Mouse (Mus musculus): ENCODE data around the gene Nr2f6. TPM values are rescaled to one million over a fixed set of nuclear protein-coding genes. Genes with fewer than 3 reads are reported as not detected.
"Not testable (repeated sequence)": the region's sequence is repeated elsewhere in the genome, so short reads cannot be mapped to it uniquely, and the experiment has no call there.

The Nr2f6 gene
- polyA plus RNA-seq, 1 experiment from 2014 or later = 69.5 TPM

DNA sequence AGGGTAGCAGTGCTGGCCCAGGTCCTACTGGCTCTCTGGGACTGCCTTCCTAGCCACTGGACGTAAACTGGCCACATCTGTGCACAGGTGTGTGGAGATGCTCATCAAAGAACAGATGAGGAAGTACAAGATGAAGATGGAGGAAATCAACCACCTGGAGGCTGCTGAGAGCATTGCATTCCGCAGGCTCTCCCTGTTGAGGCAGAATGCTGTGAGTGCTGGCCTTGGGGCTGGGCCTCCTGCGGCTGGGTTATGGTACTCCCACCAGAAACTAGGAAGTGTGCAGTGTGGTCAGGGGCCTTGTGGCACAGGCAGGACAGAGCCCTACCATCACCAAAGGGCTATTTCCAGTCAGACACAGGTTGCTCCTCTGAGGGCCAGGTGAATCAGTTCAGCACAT is 23.7 kb downstream of the Nr2f6 start:
- Histone ChIP-seq H3K9me3 (ENCODE audit: control insufficient read depth, low read length) (no peaks in the 10 kb centered on the region), H3K4me2 (replicated peaks; ENCODE audit: low read depth, low read length) (no peak overlapping the region), H3K4me3 (ENCODE audit: low read depth, low read length) (no peak overlapping the region), H3K4me1 (replicated peaks; ENCODE audit: control insufficient read depth, insufficient read depth, low read length) (no peaks in the 10 kb centered on the region), H3K27me3 (ENCODE audit: control insufficient read depth, insufficient read depth, low read length) (no peaks in the 10 kb centered on the region), H3K9ac (ENCODE audit: low read depth, low read length) (no peak overlapping the region), H3K36me3 (ENCODE audit: control insufficient read depth, insufficient read depth, low read length) (0 out of 2 replicates have a peak, but pooled peaks cover 6% of the 10 kb centered on the region), H3K27ac (ENCODE audit: low read depth, low read length) (no peak overlapping the region)
- WGBS = 89% methylated on average over 3 of the region's 3 CpGs
- DNase-seq (ENCODE audit: low spot score) (no peak), ATAC-seq (ENCODE audit: low FRiP score) (no peak)

DNA sequence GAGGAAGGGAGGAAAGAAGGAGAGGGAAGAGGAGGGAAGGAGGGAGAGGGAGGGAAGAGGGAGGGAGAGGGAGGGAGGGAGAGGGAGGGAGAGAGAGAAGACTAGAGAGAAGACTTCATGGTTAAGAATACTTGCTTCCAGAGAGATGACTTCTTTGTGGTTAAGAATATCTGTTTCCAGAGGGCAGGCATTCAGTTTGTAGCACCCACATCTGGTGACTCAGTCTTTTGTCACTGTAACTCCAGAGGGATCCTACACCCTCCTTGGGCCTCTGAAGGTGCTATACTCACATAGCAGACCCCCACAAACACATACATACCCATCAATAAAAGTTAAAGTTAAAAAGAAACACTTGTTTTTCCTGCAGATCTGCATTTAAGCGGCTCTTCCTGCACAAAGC is 30.2 kb downstream of the Nr2f6 start:
- Histone ChIP-seq H3K36me3 (ENCODE audit: control insufficient read depth, insufficient read depth, low read length) (peaks cover 12% of the 10 kb centered on the region), H3K9me3 (ENCODE audit: control insufficient read depth, low read length) (no peaks in the 10 kb centered on the region), H3K27ac (ENCODE audit: low read depth, low read length) (no peak overlapping the region), H3K4me3 (ENCODE audit: low read depth, low read length) (no peak overlapping the region), H3K4me2 (replicated peaks; ENCODE audit: low read depth, low read length) (no peak overlapping the region), H3K27me3 (ENCODE audit: control insufficient read depth, insufficient read depth, low read length) (no peaks in the 10 kb centered on the region), H3K4me1 (replicated peaks; ENCODE audit: control insufficient read depth, insufficient read depth, low read length) (no peaks in the 10 kb centered on the region), H3K9ac (ENCODE audit: low read depth, low read length) (no peak overlapping the region)
- ATAC-seq (ENCODE audit: low FRiP score) (no peak), DNase-seq (ENCODE audit: low spot score) (no peak)
- 92% methylated on average over 1 of the region's 1 CpGs for WGBS

DNA sequence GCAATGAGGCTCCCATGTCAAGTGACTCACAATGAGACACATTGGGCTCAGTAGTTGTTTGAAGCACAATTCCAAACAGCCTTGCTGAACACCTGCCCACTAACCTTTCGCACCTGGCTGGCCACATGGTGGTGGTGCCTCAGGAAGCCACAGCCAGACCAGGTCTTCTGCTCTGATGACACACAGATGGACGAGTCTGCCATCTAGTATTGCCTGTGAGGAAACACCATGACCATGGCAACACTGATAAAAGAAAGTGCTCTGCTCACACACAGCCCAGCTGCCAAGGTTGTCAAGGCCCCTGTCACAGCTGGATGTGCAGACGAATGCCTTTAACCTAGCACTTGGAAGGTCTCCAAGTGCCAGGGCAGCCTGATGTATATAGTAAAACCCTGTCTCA is 30.6 kb downstream of the Nr2f6 start:
- H3K9ac ChIP-seq (ENCODE audit: low read depth, low read length) = no peak overlapping the region
- no peak overlapping the region for H3K27ac ChIP-seq (ENCODE audit: low read depth, low read length)
- DNase-seq (ENCODE audit: low spot score) (no peak), ATAC-seq (ENCODE audit: low FRiP score) (no peak)
- H3K9me3 ChIP-seq (ENCODE audit: control insufficient read depth, low read length) = no peaks in the 10 kb centered on the region
- WGBS = 80% methylated on average over 3 of the region's 3 CpGs
- H3K4me3 ChIP-seq (ENCODE audit: low read depth, low read length) = no peak overlapping the region
- no peak overlapping the region for H3K4me2 ChIP-seq (replicated peaks; ENCODE audit: low read depth, low read length)
- H3K36me3 ChIP-seq (ENCODE audit: control insufficient read depth, insufficient read depth, low read length) = peaks cover 16% of the 10 kb centered on the region
- no peaks in the 10 kb centered on the region for H3K4me1 ChIP-seq (replicated peaks; ENCODE audit: control insufficient read depth, insufficient read depth, low read length)
- H3K27me3 ChIP-seq (ENCODE audit: control insufficient read depth, insufficient read depth, low read length) = no peaks in the 10 kb centered on the region

DNA sequence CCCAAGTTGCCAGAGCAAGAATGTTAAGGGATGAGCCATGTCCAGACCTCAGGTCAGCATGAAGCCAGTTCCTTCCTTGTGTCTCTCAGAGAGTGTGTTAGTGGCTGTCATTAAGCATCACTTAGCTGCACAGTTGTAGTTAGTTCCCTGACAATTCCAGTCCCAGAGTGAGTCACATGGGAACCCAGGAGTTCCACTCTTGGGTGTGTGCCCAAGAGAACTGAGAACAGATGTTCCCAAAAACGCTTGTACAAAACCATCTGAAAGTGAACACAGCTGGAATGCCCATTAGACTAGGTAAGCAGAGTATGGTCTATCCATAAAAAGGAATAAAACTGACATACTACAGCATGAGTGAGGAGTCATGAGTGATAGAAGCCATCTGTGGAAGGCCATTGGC is 35.2 kb downstream of the Nr2f6 start:
- WGBS = 88% methylated on average over 1 of the region's 1 CpGs
- Histone ChIP-seq H3K27ac (ENCODE audit: low read depth, low read length) (no peak overlapping the region), H3K4me3 (ENCODE audit: low read depth, low read length) (no peak overlapping the region), H3K4me2 (replicated peaks; ENCODE audit: low read depth, low read length) (no peak overlapping the region), H3K27me3 (ENCODE audit: control insufficient read depth, insufficient read depth, low read length) (no peaks in the 10 kb centered on the region), H3K4me1 (replicated peaks; ENCODE audit: control insufficient read depth, insufficient read depth, low read length) (no peaks in the 10 kb centered on the region), H3K36me3 (ENCODE audit: control insufficient read depth, insufficient read depth, low read length) (peaks cover 15% of the 10 kb centered on the region), H3K9me3 (ENCODE audit: control insufficient read depth, low read length) (no peaks in the 10 kb centered on the region), H3K9ac (ENCODE audit: low read depth, low read length) (no peak overlapping the region)
- ATAC-seq (ENCODE audit: low FRiP score) (no peak), DNase-seq (ENCODE audit: low spot score) (no peak)

DNA sequence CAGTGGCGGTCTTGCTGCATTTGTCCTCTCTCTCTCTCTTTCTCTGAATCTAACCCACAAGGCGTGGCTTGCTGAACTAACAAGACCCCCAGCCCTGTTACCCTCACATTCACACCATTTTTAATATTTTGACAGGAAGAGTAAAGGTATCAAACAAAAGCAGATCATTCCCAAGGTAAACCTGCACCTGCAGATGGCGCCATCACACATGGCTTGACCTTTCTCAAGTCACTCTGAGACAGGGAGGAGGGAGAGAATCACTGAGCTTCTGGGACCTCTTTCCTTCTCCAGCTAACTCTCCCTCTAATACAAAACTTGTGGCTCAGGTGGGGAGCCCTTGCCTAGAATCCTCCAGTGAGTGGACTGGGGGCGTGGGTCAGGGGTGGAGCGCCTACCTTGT is 41.1 kb downstream of the Nr2f6 start:
- H3K27me3 ChIP-seq (ENCODE audit: control insufficient read depth, insufficient read depth, low read length) = no peaks in the 10 kb centered on the region
- WGBS = 75% methylated on average over 5 of the region's 5 CpGs
- no peak overlapping the region for H3K4me3 ChIP-seq (ENCODE audit: low read depth, low read length)
- no peak overlapping the region for H3K4me2 ChIP-seq (replicated peaks; ENCODE audit: low read depth, low read length)
- no peaks in the 10 kb centered on the region for H3K4me1 ChIP-seq (replicated peaks; ENCODE audit: control insufficient read depth, insufficient read depth, low read length)
- H3K36me3 ChIP-seq (ENCODE audit: control insufficient read depth, insufficient read depth, low read length) = 0 out of 2 replicates have a peak, but pooled peaks cover 2% of the 10 kb centered on the region
- H3K9ac ChIP-seq (ENCODE audit: low read depth, low read length) = no peak overlapping the region
- ATAC-seq (ENCODE audit: low FRiP score) = no peak
- no peaks in the 10 kb centered on the region for H3K9me3 ChIP-seq (ENCODE audit: control insufficient read depth, low read length)
- peak; percentile 57 for DNase-seq (ENCODE audit: low spot score)
- H3K27ac ChIP-seq (ENCODE audit: low read depth, low read length) = no peak overlapping the region

DNA sequence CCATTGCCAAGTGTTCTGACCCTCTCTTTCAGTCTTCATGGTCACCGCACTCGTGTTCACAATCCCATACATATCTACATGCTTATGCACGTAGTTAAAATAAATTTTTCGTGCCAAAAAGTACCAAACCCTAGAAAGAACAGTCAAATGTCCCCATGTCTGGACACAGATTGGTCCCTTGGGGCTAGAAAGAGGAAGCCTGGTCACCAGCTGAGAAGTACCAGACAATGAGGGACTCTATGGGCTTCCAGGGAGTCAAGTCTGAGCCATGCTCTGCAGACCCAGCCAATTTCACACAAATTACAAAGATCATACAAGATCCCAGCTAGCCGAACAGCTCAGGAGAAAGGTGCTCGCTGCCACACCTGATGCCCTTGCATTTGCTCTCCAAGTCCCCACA is 43.9 kb downstream of the Nr2f6 start:
- not testable (repeated sequence) for H3K27ac ChIP-seq (ENCODE audit: low read depth, low read length); H3K4me2 ChIP-seq (replicated peaks; ENCODE audit: low read depth, low read length); DNase-seq (ENCODE audit: low spot score); H3K36me3 ChIP-seq (ENCODE audit: control insufficient read depth, insufficient read depth, low read length); H3K4me3 ChIP-seq (ENCODE audit: low read depth, low read length); H3K27me3 ChIP-seq (ENCODE audit: control insufficient read depth, insufficient read depth, low read length); H3K9ac ChIP-seq (ENCODE audit: low read depth, low read length); H3K9me3 ChIP-seq (ENCODE audit: control insufficient read depth, low read length); ATAC-seq (ENCODE audit: low FRiP score); H3K4me1 ChIP-seq (replicated peaks; ENCODE audit: control insufficient read depth, insufficient read depth, low read length)
- 92% methylated on average over 6 of the region's 6 CpGs for WGBS

DNA sequence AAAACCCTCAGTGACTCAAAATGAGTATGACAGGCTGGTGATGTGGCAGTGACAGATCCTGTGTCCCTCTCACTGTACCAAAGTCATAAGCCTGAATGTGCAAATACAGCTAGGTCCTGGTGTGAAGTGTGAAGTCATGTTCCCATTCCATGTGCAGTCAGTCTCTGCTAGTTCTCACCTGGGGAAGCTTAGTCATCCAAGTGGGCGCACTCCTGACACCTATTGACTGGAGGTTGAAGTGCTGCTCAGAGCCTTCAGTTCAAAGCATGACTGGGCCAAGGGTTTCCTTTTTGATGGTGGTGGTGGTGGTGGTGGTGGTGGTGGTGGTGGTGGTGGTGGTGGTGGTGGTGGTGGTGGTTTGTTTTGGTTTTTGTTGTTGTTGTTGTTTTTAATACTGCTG is 56.9 kb downstream of the Nr2f6 start:
- H3K36me3 ChIP-seq (ENCODE audit: control insufficient read depth, insufficient read depth, low read length) = peaks cover 8% of the 10 kb centered on the region; the same call in 1 of the 2 replicates
- H3K27me3 ChIP-seq (ENCODE audit: control insufficient read depth, insufficient read depth, low read length) = no peaks in the 10 kb centered on the region
- no peak overlapping the region for H3K4me2 ChIP-seq (replicated peaks; ENCODE audit: low read depth, low read length)
- no peak overlapping the region for H3K27ac ChIP-seq (ENCODE audit: low read depth, low read length)
- no peaks in the 10 kb centered on the region for H3K9me3 ChIP-seq (ENCODE audit: control insufficient read depth, low read length)
- DNase-seq (ENCODE audit: low spot score) = no peak
- no peak for ATAC-seq (ENCODE audit: low FRiP score)
- H3K4me1 ChIP-seq (replicated peaks; ENCODE audit: control insufficient read depth, insufficient read depth, low read length) = no peaks in the 10 kb centered on the region
- 100% methylated on average over 1 of the region's 1 CpGs for WGBS
- H3K9ac ChIP-seq (ENCODE audit: low read depth, low read length) = no peak overlapping the region
- no peak overlapping the region for H3K4me3 ChIP-seq (ENCODE audit: low read depth, low read length)

Other genes starting within 250 kb of the Nr2f6 start
- 16.1 and 17.4 TPM in 2 replicates for gene Myo9b, start 109.2 kb downstream of the Nr2f6 start, polyA plus RNA-seq (2014; fragmentation: Nextera tagmentation; extraction: Ambion mirVana)
- gene Haus8, start 109.0 kb downstream of the Nr2f6 start, polyA plus RNA-seq (2014; fragmentation: Nextera tagmentation; extraction: Ambion mirVana) = 56.5 and 61.7 TPM in 2 replicates
- 77.8 and 78.6 TPM in 2 replicates for gene Use1, start 15.1 kb downstream of the Nr2f6 start, polyA plus RNA-seq (2014; fragmentation: Nextera tagmentation; extraction: Ambion mirVana)
- gene Ocel1, start 10.7 kb downstream of the Nr2f6 start, polyA plus RNA-seq (2014; fragmentation: Nextera tagmentation; extraction: Ambion mirVana) = 3.0 and 3.7 TPM in 2 replicates
- 2.9 and 3.6 TPM in 2 replicates for gene Ushbp1, start 13.8 kb upstream of the Nr2f6 start, polyA plus RNA-seq (2014; fragmentation: Nextera tagmentation; extraction: Ambion mirVana)
- 102 and 106 TPM in 2 replicates for gene Babam1, start 14.9 kb upstream of the Nr2f6 start, polyA plus RNA-seq (2014; fragmentation: Nextera tagmentation; extraction: Ambion mirVana)
- gene Ankle1, start 24.1 kb upstream of the Nr2f6 start, polyA plus RNA-seq (2014; fragmentation: Nextera tagmentation; extraction: Ambion mirVana) = 14.4 and 20.8 TPM in 2 replicates
- gene Abhd8, start 81.7 kb upstream of the Nr2f6 start, polyA plus RNA-seq (2014; fragmentation: Nextera tagmentation; extraction: Ambion mirVana) = 38.5 and 40.0 TPM in 2 replicates
- gene Mrpl34, start 83.0 kb upstream of the Nr2f6 start, polyA plus RNA-seq (2014; fragmentation: Nextera tagmentation; extraction: Ambion mirVana) = 231 and 239 TPM in 2 replicates
- 143 and 155 TPM in 2 replicates for gene Dda1, start 87.2 kb upstream of the Nr2f6 start, polyA plus RNA-seq (2014; fragmentation: Nextera tagmentation; extraction: Ambion mirVana)
- 5.1 and 5.8 TPM in 2 replicates for gene Ano8, start 104.0 kb upstream of the Nr2f6 start, polyA plus RNA-seq (2014; fragmentation: Nextera tagmentation; extraction: Ambion mirVana)
- 3.7 and 3.8 TPM in 2 replicates for gene Gtpbp3, start 106.1 kb upstream of the Nr2f6 start, polyA plus RNA-seq (2014; fragmentation: Nextera tagmentation; extraction: Ambion mirVana)
- gene Plvap, start 129.8 kb upstream of the Nr2f6 start, polyA plus RNA-seq (2014; fragmentation: Nextera tagmentation; extraction: Ambion mirVana) = 35.3 and 37.2 TPM in 2 replicates
- gene Ccdc194, start 143.8 kb upstream of the Nr2f6 start, polyA plus RNA-seq (2014; fragmentation: Nextera tagmentation; extraction: Ambion mirVana) = 0.51 and 0.71 TPM in 2 replicates
- 2.2 and 5.7 TPM in 2 replicates for gene Bst2, start 155.5 kb upstream of the Nr2f6 start, polyA plus RNA-seq (2014; fragmentation: Nextera tagmentation; extraction: Ambion mirVana)
- gene Mvb12a, start 161.0 kb upstream of the Nr2f6 start, polyA plus RNA-seq (2014; fragmentation: Nextera tagmentation; extraction: Ambion mirVana) = 54.3 and 61.1 TPM in 2 replicates
- 0.28 and 0.47 TPM in 2 replicates for gene Tmem221, start 176.9 kb upstream of the Nr2f6 start, polyA plus RNA-seq (2014; fragmentation: Nextera tagmentation; extraction: Ambion mirVana)
- gene Nxnl1, start 184.6 kb upstream of the Nr2f6 start, polyA plus RNA-seq (2014; fragmentation: Nextera tagmentation; extraction: Ambion mirVana) = not detected in 2 replicates
- gene Slc27a1, start 186.9 kb upstream of the Nr2f6 start, polyA plus RNA-seq (2014; fragmentation: Nextera tagmentation; extraction: Ambion mirVana) = 13.7 and 18.2 TPM in 2 replicates
- gene Pgls, start 210.2 kb upstream of the Nr2f6 start, polyA plus RNA-seq (2014; fragmentation: Nextera tagmentation; extraction: Ambion mirVana) = 228 TPM in 2 replicates
- 3.3 and 3.6 TPM in 2 replicates for gene Fam129c, start 215.7 kb upstream of the Nr2f6 start, polyA plus RNA-seq (2014; fragmentation: Nextera tagmentation; extraction: Ambion mirVana)
- gene Colgalt1, start 229.0 kb upstream of the Nr2f6 start, polyA plus RNA-seq (2014; fragmentation: Nextera tagmentation; extraction: Ambion mirVana) = 41.3 and 42.5 TPM in 2 replicates

Measured in hindbrain, embryonic 11.5 days (tissue).